Mouse (Mus musculus) midbrain, embryonic 16.5 days (tissue): ENCODE measurements around the gene Pygb. TPM values are rescaled to one million over a fixed set of nuclear protein-coding genes. Genes with fewer than 3 reads are reported as not detected.
A peak's percentile ranks its signal among the peaks of the same experiment; 100 is the strongest.

ENCODE experiments used
- ATAC-seq: fragments of 200-750 bp; cut with Nextera tagmentation; 2 replicates; pipeline ENCODE4 v1.8.0; 2017; ENCODE audit warnings: moderate TSS enrichment
- H3K27ac ChIP-seq: fragments of 300-500 bp; sonication (generic); 2 replicates; pipeline ENCODE4 v1.5.1; 2014; ENCODE audit warnings: mild to moderate bottlenecking, low read length, mixed read lengths
- H3K27me3 ChIP-seq: fragments of 300-500 bp; sonication (generic); 2 replicates; pipeline ENCODE4 v1.6.1; 2014; ENCODE audit warnings: low read depth, low read length, mixed read lengths; ENCODE audit not compliant: control insufficient read depth, insufficient read depth
- H3K36me3 ChIP-seq: fragments of 300-500 bp; sonication (generic); 2 replicates; pipeline ENCODE4 v1.6.1; 2014; ENCODE audit warnings: mild to moderate bottlenecking, low read length, moderate library complexity, mixed read lengths; ENCODE audit not compliant: control insufficient read depth, insufficient read depth
- H3K4me1 ChIP-seq: fragments of 300-500 bp; sonication (generic); 2 replicates; pipeline ENCODE4 v1.6.1; 2014; ENCODE audit warnings: mild to moderate bottlenecking, low read length, mixed read lengths; ENCODE audit not compliant: control insufficient read depth, insufficient read depth
- H3K4me2 ChIP-seq: fragments of 300-500 bp; sonication (generic); 2 replicates; pipeline ENCODE4 v1.6.1; 2014; ENCODE audit warnings: mild to moderate bottlenecking, low read length, mixed read lengths
- H3K4me3 ChIP-seq: fragments of 300-500 bp; sonication (generic); 2 replicates; pipeline ENCODE4 v1.5.1; 2014; ENCODE audit warnings: low read depth, mild to moderate bottlenecking, low read length, moderate library complexity, mixed read lengths
- H3K9ac ChIP-seq: fragments of 300-500 bp; sonication (generic); 2 replicates; pipeline ENCODE4 v1.6.1; 2014; ENCODE audit warnings: low read depth, low read length, mixed read lengths
- H3K9me3 ChIP-seq: fragments of 300-500 bp; sonication (generic); replicated peaks from 2 replicates; pipeline ENCODE4 v1.6.1; 2014; ENCODE audit warnings: mild to moderate bottlenecking, low read length, mixed read lengths; ENCODE audit not compliant: control insufficient read depth, poor library complexity, severe bottlenecking
- WGBS: fragments of 180-500 bp; shearing (Covaris S2); extraction: QIAGEN DNeasy Blood & Tissue Kit; methylation state at CpG from one replicate; pipeline ENCODE4 v1.1.7; 2014; 5-methylcytosine and 5-hydroxymethylcytosine counted together
- polyA plus RNA-seq: library from polyadenylated mRNA; unstranded; fragments of >200 nt; fragmentation: Nextera tagmentation; extraction: Ambion mirVana; gene quantifications from 2 replicates; pipeline ENCODE4 v1.2.1, GENCODE M21; 2015

Gene Pygb
- polyA plus RNA-seq, 1 experiment from 2014 or later, result 133 TPM

- H3K9ac ChIP-seq, result no peak overlapping the region
- H3K4me3 ChIP-seq, result no peak overlapping the region
- peaks cover 33% of the 10 kb centered on the region for H3K36me3 ChIP-seq
- H3K9me3 ChIP-seq, result no peaks in the 10 kb centered on the region
- peaks cover 6% of the 10 kb centered on the region for H3K4me1 ChIP-seq
- H3K27me3 ChIP-seq, result no peaks in the 10 kb centered on the region
- no peak overlapping the region for H3K27ac ChIP-seq
- WGBS, result 95% methylated on average over 3 of the region's 3 CpGs
- H3K4me2 ChIP-seq, result no peak overlapping the region
- ATAC-seq, result no peak
Measured at GRCm38 (mm10) chr2:150755016-150755415, 31.5 kb upstream of the Pygb start.

GRCm38 (mm10) chr2:150761476-150761875 lies 25.1 kb upstream of the Pygb start:
- Histone ChIP-seq H3K9ac (no peak overlapping the region), H3K27me3 (no peaks in the 10 kb centered on the region), H3K4me1 (no peaks in the 10 kb centered on the region), H3K27ac (no peak overlapping the region), H3K36me3 (peaks cover 54% of the 10 kb centered on the region), H3K9me3 (no peaks in the 10 kb centered on the region), H3K4me3 (no peak overlapping the region), H3K4me2 (no peak overlapping the region)
- ATAC-seq, result no peak
- WGBS, result 85% methylated on average over 7 of the region's 7 CpGs

DNA sequence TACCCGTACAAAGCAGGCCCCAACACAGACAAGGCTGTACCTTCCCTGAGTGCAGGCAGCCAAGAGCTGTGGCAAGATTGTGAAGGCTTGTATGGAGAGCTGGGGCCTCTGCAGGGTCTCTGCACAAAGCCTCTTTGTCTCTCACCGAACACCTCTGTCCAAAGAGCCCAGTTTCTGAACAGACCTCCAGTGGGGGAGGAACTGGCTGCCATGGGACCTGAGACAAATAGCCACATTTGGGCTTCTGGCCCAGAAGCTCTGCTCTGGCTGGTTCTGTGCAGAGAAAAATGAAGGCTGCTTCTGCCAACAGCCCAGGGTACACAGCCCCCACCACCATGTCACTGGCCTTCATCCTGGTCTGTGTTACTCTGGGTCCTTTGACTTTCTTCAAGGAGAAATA lies 20.9 kb upstream of the Pygb start:
- Histone ChIP-seq H3K9me3 (no peaks in the 10 kb centered on the region), H3K27me3 (no peaks in the 10 kb centered on the region), H3K36me3 (peaks cover 54% of the 10 kb centered on the region), H3K4me1 (no peaks in the 10 kb centered on the region), H3K4me2 (no peak overlapping the region), H3K4me3 (no peak overlapping the region), H3K27ac (peak overlapping the region; percentile 56), H3K9ac (no peak overlapping the region)
- peak; percentile 82 for ATAC-seq
- 61% methylated on average over 2 of the region's 2 CpGs for WGBS

GRCm38 (mm10) chr2:150766083-150766862 lies 20.3 kb upstream of the Pygb start:
- Histone ChIP-seq H3K9me3 (no peaks in the 10 kb centered on the region), H3K27me3 (no peaks in the 10 kb centered on the region), H3K27ac (peak overlapping the region; percentile 10; the same call in 1 of the 2 replicates), H3K36me3 (peaks cover 55% of the 10 kb centered on the region), H3K9ac (no peak overlapping the region), H3K4me2 (no peak overlapping the region), H3K4me1 (no peaks in the 10 kb centered on the region), H3K4me3 (no peak overlapping the region)
- ATAC-seq, result no peak
- WGBS, result 86% methylated on average over 4 of the region's 4 CpGs

DNA sequence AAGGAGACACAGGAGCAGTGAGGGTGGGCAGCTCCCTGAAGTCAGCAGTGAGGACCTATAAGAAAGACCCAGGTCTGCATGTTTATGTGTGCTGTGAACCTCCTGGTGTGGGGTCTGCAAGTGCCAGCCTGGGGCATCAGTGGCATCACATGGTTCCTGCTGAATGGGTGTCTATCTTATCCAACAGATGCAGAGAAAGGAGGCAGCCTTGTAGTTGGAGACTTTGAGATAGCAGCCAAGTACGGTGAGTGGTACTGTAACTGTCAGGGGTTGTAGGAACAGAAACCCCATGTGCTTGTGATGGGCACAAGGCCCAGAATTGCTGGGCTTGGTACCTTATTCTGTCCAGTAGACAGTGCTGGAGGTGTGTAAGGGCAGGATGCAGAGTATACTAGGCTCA lies 17.9 kb upstream of the Pygb start:
- Histone ChIP-seq H3K9ac (no peak overlapping the region), H3K4me3 (no peak overlapping the region), H3K4me2 (no peak overlapping the region), H3K27me3 (no peaks in the 10 kb centered on the region), H3K36me3 (peaks cover 41% of the 10 kb centered on the region), H3K27ac (no peak overlapping the region), H3K9me3 (no peaks in the 10 kb centered on the region), H3K4me1 (no peaks in the 10 kb centered on the region)
- 100% methylated on average over 1 of the region's 1 CpGs for whole genome bisulfite sequencing
- no peak for ATAC-seq

GRCm38 (mm10) chr2:150770747-150771146 lies 15.8 kb upstream of the Pygb start:
- Histone ChIP-seq H3K4me3 (no peak overlapping the region), H3K27me3 (no peaks in the 10 kb centered on the region), H3K9me3 (no peaks in the 10 kb centered on the region), H3K36me3 (peaks cover 32% of the 10 kb centered on the region), H3K27ac (no peak overlapping the region; the same call in 1 of the 2 replicates), H3K4me2 (no peak overlapping the region), H3K9ac (no peak overlapping the region), H3K4me1 (no peaks in the 10 kb centered on the region)
- peak; percentile 25 for ATAC-seq
- WGBS, result 79% methylated on average over 1 of the region's 1 CpGs

GRCm38 (mm10) chr2:150771169-150771568 lies 15.4 kb upstream of the Pygb start:
- Histone ChIP-seq H3K27me3 (no peaks in the 10 kb centered on the region), H3K27ac (no peak overlapping the region), H3K4me3 (no peak overlapping the region), H3K9ac (no peak overlapping the region), H3K36me3 (peaks cover 30% of the 10 kb centered on the region), H3K4me2 (no peak overlapping the region), H3K9me3 (no peaks in the 10 kb centered on the region), H3K4me1 (no peaks in the 10 kb centered on the region)
- 88% methylated on average over 6 of the region's 6 CpGs for WGBS
- ATAC-seq, result no peak

DNA sequence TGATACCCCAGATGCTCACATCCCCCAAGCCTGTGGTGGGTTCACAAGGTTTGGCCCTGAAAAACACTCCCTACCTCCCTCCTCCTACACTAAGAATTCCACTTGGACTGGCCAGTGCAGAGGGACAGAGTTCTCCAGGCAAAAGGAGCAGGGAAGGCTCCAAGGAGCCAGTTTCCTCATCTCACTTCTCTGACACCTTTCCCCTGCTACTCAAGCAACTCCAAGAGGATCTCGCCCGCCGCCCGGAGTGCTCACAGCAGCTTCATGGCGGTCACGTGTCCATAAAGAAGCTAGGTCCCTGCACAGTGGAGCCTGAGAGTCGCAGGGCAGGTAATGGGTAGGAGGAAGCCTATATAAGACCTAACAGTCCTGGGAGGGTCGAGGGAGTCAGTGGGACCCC lies 14.5 kb upstream of the Pygb start:
- Histone ChIP-seq H3K4me1 (no peaks in the 10 kb centered on the region), H3K36me3 (peaks cover 26% of the 10 kb centered on the region), H3K4me3 (no peak overlapping the region), H3K27me3 (no peaks in the 10 kb centered on the region), H3K4me2 (no peak overlapping the region), H3K27ac (no peak overlapping the region), H3K9me3 (no peaks in the 10 kb centered on the region), H3K9ac (no peak overlapping the region)
- 92% methylated on average over 8 of the region's 8 CpGs for WGBS
- no peak; the same call in 1 of the 2 replicates for ATAC-seq

GRCm38 (mm10) chr2:150772466-150773119 lies 13.9 kb upstream of the Pygb start:
- H3K4me2 ChIP-seq, result no peak overlapping the region
- H3K9me3 ChIP-seq, result no peaks in the 10 kb centered on the region
- H3K4me1 ChIP-seq, result no peaks in the 10 kb centered on the region
- H3K36me3 ChIP-seq, result peaks cover 25% of the 10 kb centered on the region
- H3K9ac ChIP-seq, result no peak overlapping the region
- no peaks in the 10 kb centered on the region for H3K27me3 ChIP-seq
- ATAC-seq, result peak; percentile 23; the same call in 1 of the 2 replicates
- 70% methylated on average over 10 of the region's 10 CpGs for WGBS
- H3K4me3 ChIP-seq, result no peak overlapping the region
- no peak overlapping the region for H3K27ac ChIP-seq
